Comparison of ENCODE assay signal across 8 mouse cellular contexts in genomic region chr9:37101059-37101940, GRCm38 (mm10). TPM values are rescaled to one million over a fixed set of nuclear protein-coding genes. Genes with fewer than 3 reads are reported as not detected.
DNase-seq lines count a peak whose midpoint lies in the region; ATAC-seq and TF ChIP-seq lines count a peak whose summit lies in the region.

No protein-coding gene starts in this region.

- no peak overlapping the region for H3K9ac ChIP-seq in kidney, postnatal 0 days (ENCODE audit: low read depth, low read length)
- no peak overlapping the region for H3K9ac ChIP-seq in hindbrain, embryonic 11.5 days (ENCODE audit: low read depth, low read length)
- 0 out of 2 replicates have a peak overlapping the region, but pooled peaks have one; percentile 26 for H3K9ac ChIP-seq in neural tube, embryonic 13.5 days

- peak overlapping the region; percentile 73 for H3K27ac ChIP-seq in kidney, postnatal 0 days
- H3K27ac ChIP-seq in hindbrain, embryonic 11.5 days (ENCODE audit: low read depth, low read length): peak overlapping the region; percentile 32
- peak overlapping the region; percentile 73 for H3K27ac ChIP-seq in neural tube, embryonic 13.5 days (replicated peaks)

- 37% methylated on average over 11 of the region's 11 CpGs for WGBS in kidney, postnatal 0 days
- WGBS in hindbrain, embryonic 11.5 days: 18% methylated on average over 11 of the region's 11 CpGs
- WGBS in neural tube, embryonic 13.5 days: 26% methylated on average over 11 of the region's 11 CpGs

- ATAC-seq in kidney, postnatal 0 days (replicated peaks; ENCODE audit: low FRiP score, low read depth): peak; percentile 37; the same call in 1 of the 2 replicates
- peak; percentile 77 for ATAC-seq in hindbrain, embryonic 11.5 days (ENCODE audit: low FRiP score)
- peak; percentile 66 for ATAC-seq in neural tube, embryonic 13.5 days (ENCODE audit: low read depth)

- H3K9me3 ChIP-seq in kidney, postnatal 0 days (replicated peaks; ENCODE audit: low read length): no peaks in the 10 kb centered on the region
- no peaks in the 10 kb centered on the region for H3K9me3 ChIP-seq in hindbrain, embryonic 11.5 days (ENCODE audit: control insufficient read depth, low read length)
- no peaks in the 10 kb centered on the region for H3K9me3 ChIP-seq in neural tube, embryonic 13.5 days

- H3K27me3 ChIP-seq in kidney, postnatal 0 days (ENCODE audit: insufficient read depth, low read length): no peaks in the 10 kb centered on the region
- H3K27me3 ChIP-seq in hindbrain, embryonic 11.5 days (ENCODE audit: control insufficient read depth, insufficient read depth, low read length): no peaks in the 10 kb centered on the region
- H3K27me3 ChIP-seq in neural tube, embryonic 13.5 days: no peaks in the 10 kb centered on the region

- H3K4me1 ChIP-seq in kidney, postnatal 0 days (replicated peaks; ENCODE audit: insufficient read depth, low read length): peaks cover 12% of the 10 kb centered on the region
- H3K4me1 ChIP-seq in hindbrain, embryonic 11.5 days (replicated peaks; ENCODE audit: control insufficient read depth, insufficient read depth, low read length): peaks cover 7% of the 10 kb centered on the region; the same call in 1 of the 2 replicates
- peaks cover 64% of the 10 kb centered on the region for H3K4me1 ChIP-seq in neural tube, embryonic 13.5 days (replicated peaks)

- no peak for TF ChIP-seq CTCF in kidney, postnatal 0 days (IDR thresholded peaks at IDR 0.05; ENCODE audit: low read depth)

- no peak overlapping the region for H3K4me3 ChIP-seq in kidney, postnatal 0 days (replicated peaks; ENCODE audit: low read depth, low read length)
- no peak overlapping the region for H3K4me3 ChIP-seq in hindbrain, embryonic 11.5 days (ENCODE audit: low read depth, low read length)
- no peak overlapping the region for H3K4me3 ChIP-seq in neural tube, embryonic 13.5 days

- no peak overlapping the region for H3K4me2 ChIP-seq in kidney, postnatal 0 days (ENCODE audit: low read length)
- H3K4me2 ChIP-seq in hindbrain, embryonic 11.5 days (replicated peaks; ENCODE audit: low read depth, low read length): no peak overlapping the region
- H3K4me2 ChIP-seq in neural tube, embryonic 13.5 days: no peak overlapping the region

- peak; percentile 80 for DNase-seq in kidney, postnatal 0 days (ENCODE audit: low spot score)
- DNase-seq in kidney, adult 18-20 months: no peak
- DNase-seq in embryo, embryonic 9.5 days (ENCODE audit: extremely low spot score): peak; percentile 80
- DNase-seq in hindbrain, embryonic 11.5 days (ENCODE audit: low spot score): peak; percentile 51
- no peak for DNase-seq in urinary bladder, adult 18-20 months (ENCODE audit: low spot score in 2 of 2)
- DNase-seq in urinary bladder, postnatal 14 days (ENCODE audit: low spot score): no peak
- no peak for DNase-seq in left cerebral cortex, adult 9 months (ENCODE audit: low spot score in 2 of 2)

- H3K36me3 ChIP-seq in kidney, postnatal 0 days (ENCODE audit: insufficient read depth, low read length): no peaks in the 10 kb centered on the region
- no peaks in the 10 kb centered on the region for H3K36me3 ChIP-seq in hindbrain, embryonic 11.5 days (ENCODE audit: control insufficient read depth, insufficient read depth, low read length)
- H3K36me3 ChIP-seq in neural tube, embryonic 13.5 days: no peaks in the 10 kb centered on the region

RNA-seq across cellular contexts. Expression of gene Pknox2, which starts 45.9 kb away (rescaled TPM):
- polyA plus RNA-seq in kidney, postnatal 0 days (2015; fragmentation: Nextera tagmentation; extraction: Ambion mirVana): 6.0 and 8.2 TPM in 2 replicates
- polyA plus RNA-seq in hindbrain, embryonic 11.5 days (2014; fragmentation: Nextera tagmentation; extraction: Ambion mirVana): 16.0 and 18.8 TPM in 2 replicates
- polyA plus RNA-seq in neural tube, embryonic 13.5 days (2015; fragmentation: Nextera tagmentation; extraction: Ambion mirVana): 59.2 and 65.0 TPM in 2 replicates

Comparison
In these comparisons a context has a peak if more than half of its experiments do, and no peak if none do; other contexts are left out.
1. DNase-seq: peak in kidney, postnatal 0 days (single experiment), embryo, embryonic 9.5 days (single experiment) and hindbrain, embryonic 11.5 days (single experiment); none in kidney, adult 18-20 months (single experiment), urinary bladder, adult 18-20 months (0 of 2), urinary bladder, postnatal 14 days (single experiment) and left cerebral cortex, adult 9 months (0 of 2).
2. Peak in every context shown above with its lines, with median percentiles within 50 percentile points of each other: ATAC-seq and H3K27ac ChIP-seq.